Mouse (Mus musculus): Measurements from ENCODE around the gene Ttll1. TPM values are rescaled to one million over a fixed set of nuclear protein-coding genes. Genes with fewer than 3 reads are reported as not detected.

The Ttll1 gene
- total and polyA plus RNA-seq, 2 experiments from 2014 or later: 39.2 to 104 TPM

- no peak overlapping the region for H3K9ac ChIP-seq (replicated peaks; ENCODE audit: low read length)
- DNase-seq (ENCODE audit: low spot score) (no peak), ATAC-seq (no peak)
- H3K9me3 ChIP-seq (ENCODE audit: low read length): no peaks in the 10 kb centered on the region
- no peak overlapping the region for H3K4me3 ChIP-seq (ENCODE audit: low read length)
- H3K27ac ChIP-seq: no peak overlapping the region
- no peaks in the 10 kb centered on the region for H3K27me3 ChIP-seq (ENCODE audit: insufficient read depth, low read length)
- no peak overlapping the region for H3K4me2 ChIP-seq (ENCODE audit: low read depth, low read length)
- peaks cover 3% of the 10 kb centered on the region; the same call in 1 of the 2 replicates for H3K4me1 ChIP-seq (ENCODE audit: insufficient read depth, low read length)
- H3K36me3 ChIP-seq (ENCODE audit: insufficient read depth, low read length): no peaks in the 10 kb centered on the region
- WGBS: 86% methylated on average over 3 of the region's 3 CpGs
- TF ChIP-seq CTCF (IDR thresholded peaks at IDR 0.05; ENCODE audit: low read depth): no peak
Measured at GRCm38 (mm10) chr15:83460891-83461290, 49.8 kb downstream of the Ttll1 start.

- no peaks in the 10 kb centered on the region for H3K27me3 ChIP-seq (ENCODE audit: insufficient read depth, low read length)
- H3K4me3 ChIP-seq (ENCODE audit: low read length): no peak overlapping the region
- no peak overlapping the region for H3K27ac ChIP-seq
- no peak for DNase-seq (ENCODE audit: low spot score)
- no peak for ATAC-seq
- H3K36me3 ChIP-seq (ENCODE audit: insufficient read depth, low read length): no peaks in the 10 kb centered on the region
- H3K9ac ChIP-seq (replicated peaks; ENCODE audit: low read length): no peak overlapping the region
- H3K4me1 ChIP-seq (ENCODE audit: insufficient read depth, low read length): no peaks in the 10 kb centered on the region
- TF ChIP-seq CTCF (IDR thresholded peaks at IDR 0.05; ENCODE audit: low read depth): no peak
- no peak overlapping the region for H3K4me2 ChIP-seq (ENCODE audit: low read depth, low read length)
- whole genome bisulfite sequencing: 93% methylated on average over 1 of the region's 1 CpGs
- H3K9me3 ChIP-seq (ENCODE audit: low read length): no peaks in the 10 kb centered on the region
Measured at GRCm38 (mm10) chr15:83457541-83457940, 53.2 kb downstream of the Ttll1 start.

GRCm38 (mm10) chr15:83455637-83456036 lies 55.1 kb downstream of the Ttll1 start:
- Histone ChIP-seq H3K36me3 (ENCODE audit: insufficient read depth, low read length) (no peaks in the 10 kb centered on the region), H3K27me3 (ENCODE audit: insufficient read depth, low read length) (no peaks in the 10 kb centered on the region), H3K4me3 (ENCODE audit: low read length) (no peak overlapping the region), H3K4me1 (ENCODE audit: insufficient read depth, low read length) (peaks cover 5% of the 10 kb centered on the region; the same call in 1 of the 2 replicates), H3K27ac (no peak overlapping the region), H3K4me2 (ENCODE audit: low read depth, low read length) (no peak overlapping the region), H3K9ac (replicated peaks; ENCODE audit: low read length) (no peak overlapping the region), H3K9me3 (ENCODE audit: low read length) (no peaks in the 10 kb centered on the region)
- WGBS: 90% methylated on average over 5 of the region's 5 CpGs
- no peak for DNase-seq (ENCODE audit: low spot score)
- no peak for ATAC-seq
- no peak for TF ChIP-seq CTCF (IDR thresholded peaks at IDR 0.05; ENCODE audit: low read depth)

GRCm38 (mm10) chr15:83455034-83455433 lies 55.7 kb downstream of the Ttll1 start:
- ATAC-seq (no peak), DNase-seq (ENCODE audit: low spot score) (no peak)
- Histone ChIP-seq H3K4me3 (ENCODE audit: low read length) (no peak overlapping the region), H3K9ac (replicated peaks; ENCODE audit: low read length) (no peak overlapping the region), H3K27me3 (ENCODE audit: insufficient read depth, low read length) (no peaks in the 10 kb centered on the region), H3K27ac (no peak overlapping the region), H3K4me2 (ENCODE audit: low read depth, low read length) (no peak overlapping the region), H3K9me3 (ENCODE audit: low read length) (no peaks in the 10 kb centered on the region), H3K36me3 (ENCODE audit: insufficient read depth, low read length) (no peaks in the 10 kb centered on the region), H3K4me1 (ENCODE audit: insufficient read depth, low read length) (peaks cover 5% of the 10 kb centered on the region; the same call in 1 of the 2 replicates)
- WGBS: 78% methylated on average over 3 of the region's 3 CpGs
- TF ChIP-seq CTCF (IDR thresholded peaks at IDR 0.05; ENCODE audit: low read depth): no peak

GRCm38 (mm10) chr15:83454419-83454818 lies 56.3 kb downstream of the Ttll1 start:
- no peak overlapping the region for H3K27ac ChIP-seq
- no peak for DNase-seq (ENCODE audit: low spot score)
- no peak overlapping the region for H3K9ac ChIP-seq (replicated peaks; ENCODE audit: low read length)
- no peak for ATAC-seq
- no peak overlapping the region for H3K4me2 ChIP-seq (ENCODE audit: low read depth, low read length)
- no peaks in the 10 kb centered on the region for H3K27me3 ChIP-seq (ENCODE audit: insufficient read depth, low read length)
- no peaks in the 10 kb centered on the region for H3K9me3 ChIP-seq (ENCODE audit: low read length)
- H3K4me3 ChIP-seq (ENCODE audit: low read length): no peak overlapping the region
- no peaks in the 10 kb centered on the region for H3K36me3 ChIP-seq (ENCODE audit: insufficient read depth, low read length)
- 91% methylated on average over 7 of the region's 7 CpGs for WGBS
- TF ChIP-seq CTCF (IDR thresholded peaks at IDR 0.05; ENCODE audit: low read depth): no peak
- peaks cover 5% of the 10 kb centered on the region; the same call in 1 of the 2 replicates for H3K4me1 ChIP-seq (ENCODE audit: insufficient read depth, low read length)

GRCm38 (mm10) chr15:83453879-83454278 lies 56.8 kb downstream of the Ttll1 start:
- Histone ChIP-seq H3K9ac (replicated peaks; ENCODE audit: low read length) (no peak overlapping the region), H3K4me2 (ENCODE audit: low read depth, low read length) (no peak overlapping the region), H3K4me1 (ENCODE audit: insufficient read depth, low read length) (peaks cover 5% of the 10 kb centered on the region; the same call in 1 of the 2 replicates), H3K27ac (no peak overlapping the region), H3K36me3 (ENCODE audit: insufficient read depth, low read length) (no peaks in the 10 kb centered on the region), H3K4me3 (ENCODE audit: low read length) (no peak overlapping the region), H3K9me3 (ENCODE audit: low read length) (no peaks in the 10 kb centered on the region), H3K27me3 (ENCODE audit: insufficient read depth, low read length) (no peaks in the 10 kb centered on the region)
- no peak for TF ChIP-seq CTCF (IDR thresholded peaks at IDR 0.05; ENCODE audit: low read depth)
- DNase-seq (ENCODE audit: low spot score) (no peak), ATAC-seq (no peak)
- WGBS: 79% methylated on average over 3 of the region's 3 CpGs

GRCm38 (mm10) chr15:83452219-83452760 lies 58.4 kb downstream of the Ttll1 start:
- ATAC-seq: no peak
- no peak overlapping the region for H3K9ac ChIP-seq (replicated peaks; ENCODE audit: low read length)
- H3K27me3 ChIP-seq (ENCODE audit: insufficient read depth, low read length): no peaks in the 10 kb centered on the region
- H3K4me1 ChIP-seq (ENCODE audit: insufficient read depth, low read length): peaks cover 5% of the 10 kb centered on the region; the same call in 1 of the 2 replicates
- no peak for DNase-seq (ENCODE audit: low spot score)
- H3K4me3 ChIP-seq (ENCODE audit: low read length): no peak overlapping the region
- no peak for TF ChIP-seq CTCF (IDR thresholded peaks at IDR 0.05; ENCODE audit: low read depth)
- peak overlapping the region; percentile 54 for H3K27ac ChIP-seq
- H3K4me2 ChIP-seq (ENCODE audit: low read depth, low read length): no peak overlapping the region
- H3K36me3 ChIP-seq (ENCODE audit: insufficient read depth, low read length): no peaks in the 10 kb centered on the region
- no peaks in the 10 kb centered on the region for H3K9me3 ChIP-seq (ENCODE audit: low read length)
- WGBS: 85% methylated on average over 7 of the region's 7 CpGs

Data from hindbrain, postnatal 0 days (tissue).